Mouse (Mus musculus): Measurements from ENCODE around the gene Tmem135.

DNA sequence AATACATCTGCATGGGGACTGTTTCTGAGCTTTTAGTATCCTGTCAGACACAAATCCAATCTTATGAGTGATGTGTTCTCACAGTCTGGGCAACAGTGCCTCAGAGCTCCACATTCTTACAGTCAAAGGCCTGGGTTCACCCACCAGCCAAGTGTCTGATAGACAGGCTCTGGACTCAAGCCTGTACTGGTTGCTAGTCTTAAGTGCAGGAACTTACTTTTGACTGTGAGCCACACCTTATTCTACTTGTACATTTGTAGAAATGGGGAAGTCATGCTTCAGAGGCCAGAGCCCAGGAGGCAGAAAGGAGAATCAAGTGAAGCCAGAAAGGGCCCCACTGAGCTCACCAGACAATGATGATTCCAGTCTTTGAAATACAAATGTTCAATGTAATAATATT lies 226.1 kb downstream of the Tmem135 start:
- TF ChIP-seq CTCF (IDR thresholded peaks at IDR 0.05; ENCODE audit: insufficient read depth, low read depth, low read length) (no peak), POLR2A (IDR thresholded peaks at IDR 0.05; ENCODE audit: insufficient read depth, low read depth, low read length) (no peak)
